Mouse (Mus musculus) lung, embryonic 16.5 days (tissue): Measurements from ENCODE around the gene Ppp1r15b. TPM values are rescaled to one million over a fixed set of nuclear protein-coding genes. Genes with fewer than 3 reads are reported as not detected.

Experiments used
- ATAC-seq: fragments of 200-750 bp; cut with Nextera tagmentation; 2 replicates; pipeline ENCODE4 v1.8.0; 2017; ENCODE audit warnings: low read depth, mild to moderate bottlenecking, moderate library complexity
- H3K27ac ChIP-seq: fragments of 300-500 bp; sonication (generic); 2 replicates; pipeline ENCODE4 v1.5.1; 2014; ENCODE audit warnings: mild to moderate bottlenecking, control low read depth, low read length
- H3K27me3 ChIP-seq: fragments of 300-500 bp; sonication (generic); 2 replicates; pipeline ENCODE4 v1.6.1; 2014; ENCODE audit warnings: low read depth, low read length, mixed read lengths; ENCODE audit not compliant: control insufficient read depth, insufficient read depth
- H3K36me3 ChIP-seq: fragments of 300-500 bp; sonication (generic); 2 replicates; pipeline ENCODE4 v1.6.1; 2014; ENCODE audit warnings: low read length; ENCODE audit not compliant: control insufficient read depth, insufficient read depth
- H3K4me1 ChIP-seq: fragments of 300-500 bp; sonication (generic); replicated peaks from 2 replicates; pipeline ENCODE4 v1.6.1; 2014; ENCODE audit warnings: low read length, mixed read lengths; ENCODE audit not compliant: control insufficient read depth, insufficient read depth
- H3K4me2 ChIP-seq: fragments of 300-500 bp; sonication (generic); 2 replicates; pipeline ENCODE4 v1.6.1; 2014; ENCODE audit warnings: low read depth, low read length, control low read depth
- H3K4me3 ChIP-seq: fragments of 300-500 bp; sonication (generic); 2 replicates; pipeline ENCODE4 v1.5.1; 2014; ENCODE audit warnings: mild to moderate bottlenecking, low read length, control low read depth
- H3K9ac ChIP-seq: fragments of 300-500 bp; sonication (generic); 2 replicates; pipeline ENCODE4 v1.6.1; 2014; ENCODE audit warnings: low read length, control low read depth
- H3K9me3 ChIP-seq: fragments of 300-500 bp; sonication (generic); 2 replicates; pipeline ENCODE4 v1.6.1; 2016; ENCODE audit warnings: low read length; ENCODE audit not compliant: control insufficient read depth
- WGBS: fragments of 180-500 bp; shearing (Covaris S2); extraction: QIAGEN DNeasy Blood & Tissue Kit; methylation state at CpG from one replicate; pipeline ENCODE4 v1.1.7; 2014; 5-methylcytosine and 5-hydroxymethylcytosine counted together
- polyA plus RNA-seq: library from polyadenylated mRNA; unstranded; fragments of >200 nt; fragmentation: Nextera tagmentation; extraction: Ambion mirVana; gene quantifications from 2 replicates; pipeline ENCODE4 v1.2.1, GENCODE M21; 2015

The Ppp1r15b gene
- polyA plus RNA-seq, 1 experiment from 2014 or later = 42.5 TPM

GRCm38 (mm10) chr1:133131561-133131905 is 590 bp downstream of the Ppp1r15b start:
- Histone ChIP-seq H3K4me3 (peak overlapping the region; percentile 76), H3K9me3 (no peaks in the 10 kb centered on the region), H3K27ac (peak overlapping the region; percentile 98), H3K36me3 (peaks cover 9% of the 10 kb centered on the region), H3K27me3 (no peaks in the 10 kb centered on the region), H3K9ac (peak overlapping the region; percentile 98), H3K4me2 (peak overlapping the region; percentile 94), H3K4me1 (peaks cover 26% of the 10 kb centered on the region)
- ATAC-seq = no peak
- under 1% methylated on average over 34 of the region's 35 CpGs for WGBS

DNA sequence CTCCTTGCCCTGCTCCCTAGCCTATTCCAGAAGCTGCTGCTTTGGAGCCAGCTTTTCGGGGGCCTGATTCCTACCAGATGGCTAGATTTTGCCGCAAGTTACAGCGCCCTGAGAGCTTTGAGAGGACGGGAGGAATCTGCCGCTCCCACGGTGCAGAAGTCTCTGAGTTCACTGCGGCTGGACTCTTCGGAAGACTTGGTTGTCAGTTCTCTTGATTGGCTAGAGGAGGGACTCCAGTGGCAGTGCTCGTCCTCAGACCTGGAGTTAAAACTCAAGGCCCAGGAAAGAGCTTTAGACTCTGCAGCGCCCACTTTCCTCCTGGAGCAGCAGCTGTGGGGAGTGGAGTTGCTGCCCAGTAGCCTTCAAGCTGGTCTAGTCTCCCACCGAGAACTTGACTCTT is 993 bp downstream of the Ppp1r15b start:
- Histone ChIP-seq H3K27ac (peak overlapping the region; percentile 98), H3K36me3 (peaks cover 9% of the 10 kb centered on the region), H3K4me2 (peak overlapping the region; percentile 94), H3K4me3 (peak overlapping the region; percentile 76), H3K4me1 (peaks cover 26% of the 10 kb centered on the region), H3K9me3 (no peaks in the 10 kb centered on the region), H3K9ac (peak overlapping the region; percentile 98), H3K27me3 (no peaks in the 10 kb centered on the region)
- WGBS = 0% methylated on average over 11 of the region's 11 CpGs
- no peak for ATAC-seq

DNA sequence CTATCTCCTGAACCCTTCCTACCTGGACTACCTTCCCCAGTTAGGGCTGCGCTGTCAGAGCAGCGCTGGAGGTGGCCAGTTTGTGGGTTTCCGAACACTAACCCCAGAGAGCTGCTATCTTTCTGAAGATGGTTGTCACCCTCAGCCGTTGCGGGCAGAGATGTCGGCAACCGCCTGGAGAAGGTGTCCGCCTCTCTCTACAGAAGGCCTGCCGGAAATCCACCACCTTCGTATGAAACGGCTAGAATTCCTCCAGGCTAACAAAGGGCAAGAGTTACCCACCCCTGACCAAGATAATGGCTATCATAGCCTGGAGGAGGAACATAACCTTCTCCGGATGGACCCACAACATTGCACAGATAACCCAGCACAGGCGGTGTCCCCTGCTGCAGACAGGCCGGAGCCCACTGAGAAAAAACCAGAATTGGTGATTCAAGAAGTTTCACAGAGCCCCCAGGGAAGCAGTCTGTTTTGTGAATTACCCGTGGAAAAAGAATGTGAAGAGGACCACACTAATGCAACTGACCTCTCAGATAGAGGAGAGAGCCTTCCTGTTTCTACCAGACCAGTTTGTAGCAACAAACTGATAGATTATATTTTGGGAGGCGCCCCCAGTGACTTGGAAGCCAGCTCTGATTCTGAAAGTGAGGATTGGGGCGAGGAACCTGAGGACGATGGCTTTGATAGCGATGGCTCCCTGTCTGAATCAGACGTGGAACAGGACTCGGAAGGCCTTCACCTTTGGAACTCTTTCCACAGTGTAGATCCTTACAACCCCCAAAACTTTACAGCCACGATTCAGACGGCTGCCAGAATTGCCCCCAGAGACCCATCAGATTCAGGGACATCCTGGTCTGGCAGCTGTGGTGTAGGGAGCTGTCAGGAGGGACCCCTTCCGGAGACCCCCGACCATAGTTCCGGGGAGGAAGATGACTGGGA is 1.7 kb downstream of the Ppp1r15b start:
- Histone ChIP-seq H3K4me2 (peak overlapping the region; percentile 94), H3K36me3 (peaks cover 17% of the 10 kb centered on the region), H3K27me3 (no peaks in the 10 kb centered on the region), H3K4me3 (peak overlapping the region; percentile 76), H3K4me1 (peaks cover 26% of the 10 kb centered on the region), H3K9ac (peak overlapping the region; percentile 98), H3K9me3 (no peaks in the 10 kb centered on the region), H3K27ac (peak overlapping the region; percentile 98)
- no peak for ATAC-seq
- 4% methylated on average over 26 of the region's 26 CpGs for WGBS

DNA sequence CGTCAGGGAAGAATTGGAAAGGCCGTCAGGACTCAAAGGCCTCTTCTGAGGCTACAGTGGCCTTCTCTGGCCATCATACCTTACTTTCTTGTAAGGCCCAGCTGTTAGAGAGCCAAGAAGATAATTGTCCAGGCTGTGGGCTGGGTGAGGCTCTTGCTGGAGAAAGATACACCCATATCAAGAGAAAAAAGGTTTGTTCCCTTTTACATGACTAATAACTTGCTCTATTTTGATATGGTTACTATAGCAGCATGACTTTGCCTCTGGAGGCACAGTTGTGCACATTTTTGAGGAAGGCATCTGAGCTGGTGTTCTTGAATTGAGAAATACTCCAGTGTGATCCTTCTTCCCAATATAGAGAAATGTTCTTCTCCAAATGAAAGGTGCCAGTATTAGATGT is 2.5 kb downstream of the Ppp1r15b start:
- peaks cover 21% of the 10 kb centered on the region for H3K36me3 ChIP-seq
- H3K27ac ChIP-seq = no peak overlapping the region
- 11% methylated on average over 2 of the region's 2 CpGs for WGBS
- H3K4me2 ChIP-seq = peak overlapping the region; percentile 94
- peak overlapping the region; percentile 76 for H3K4me3 ChIP-seq
- H3K27me3 ChIP-seq = no peaks in the 10 kb centered on the region
- peaks cover 26% of the 10 kb centered on the region for H3K4me1 ChIP-seq
- peak overlapping the region; percentile 98 for H3K9ac ChIP-seq
- ATAC-seq = no peak
- H3K9me3 ChIP-seq = no peaks in the 10 kb centered on the region

DNA sequence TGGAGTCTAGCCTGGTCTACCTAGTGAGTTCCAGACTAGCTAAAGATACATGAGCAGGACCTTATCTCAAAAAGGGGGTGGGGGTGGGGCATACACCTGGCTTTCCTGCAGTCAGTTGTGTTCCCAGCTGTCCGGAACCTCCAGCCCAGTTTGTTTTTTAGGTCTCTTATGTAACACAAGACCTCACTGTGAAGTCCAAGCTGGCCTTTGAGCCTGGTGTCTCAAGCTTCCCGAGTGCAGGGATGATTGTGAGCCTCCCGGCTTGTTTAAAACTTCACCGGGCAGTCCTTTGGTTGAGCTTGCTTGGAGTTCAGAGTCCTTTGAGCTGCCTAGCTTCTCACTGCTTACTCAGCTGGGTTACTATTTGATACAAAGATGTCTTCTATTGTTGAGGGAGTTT is 3.1 kb downstream of the Ppp1r15b start:
- H3K9me3 ChIP-seq = no peaks in the 10 kb centered on the region
- H3K4me3 ChIP-seq = peak overlapping the region; percentile 76
- H3K36me3 ChIP-seq = peaks cover 27% of the 10 kb centered on the region
- peak overlapping the region; percentile 94 for H3K4me2 ChIP-seq
- H3K4me1 ChIP-seq = peaks cover 26% of the 10 kb centered on the region
- WGBS = 2% methylated on average over 4 of the region's 4 CpGs
- H3K9ac ChIP-seq = peak overlapping the region; percentile 98
- no peaks in the 10 kb centered on the region for H3K27me3 ChIP-seq
- H3K27ac ChIP-seq = peak overlapping the region; percentile 31
- ATAC-seq = no peak

DNA sequence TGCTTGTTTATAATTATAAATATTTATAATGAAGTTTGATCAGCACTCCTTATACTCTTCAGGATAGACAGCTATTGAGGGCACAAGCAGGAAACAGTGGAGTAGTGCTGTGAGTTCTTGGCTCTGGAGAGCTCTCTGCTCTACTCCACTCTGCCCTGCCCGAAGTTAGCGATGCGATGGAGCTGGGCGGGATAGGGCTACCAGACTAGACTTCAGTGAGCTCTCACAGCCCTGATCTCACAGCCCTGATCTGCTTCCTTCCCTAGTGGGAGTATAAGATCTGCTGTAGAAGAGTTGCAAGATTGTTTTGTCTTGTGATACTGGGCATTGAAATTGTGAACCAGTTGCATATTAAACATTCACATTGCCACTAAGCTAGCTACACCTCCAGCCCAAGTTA is 3.9 kb downstream of the Ppp1r15b start:
- Histone ChIP-seq H3K9ac (peak overlapping the region; percentile 98), H3K4me1 (peaks cover 26% of the 10 kb centered on the region), H3K4me3 (peak overlapping the region; percentile 76), H3K4me2 (peak overlapping the region; percentile 94), H3K36me3 (peaks cover 32% of the 10 kb centered on the region), H3K27ac (no peak overlapping the region), H3K9me3 (no peaks in the 10 kb centered on the region), H3K27me3 (no peaks in the 10 kb centered on the region)
- WGBS = 12% methylated on average over 4 of the region's 4 CpGs
- ATAC-seq = no peak

DNA sequence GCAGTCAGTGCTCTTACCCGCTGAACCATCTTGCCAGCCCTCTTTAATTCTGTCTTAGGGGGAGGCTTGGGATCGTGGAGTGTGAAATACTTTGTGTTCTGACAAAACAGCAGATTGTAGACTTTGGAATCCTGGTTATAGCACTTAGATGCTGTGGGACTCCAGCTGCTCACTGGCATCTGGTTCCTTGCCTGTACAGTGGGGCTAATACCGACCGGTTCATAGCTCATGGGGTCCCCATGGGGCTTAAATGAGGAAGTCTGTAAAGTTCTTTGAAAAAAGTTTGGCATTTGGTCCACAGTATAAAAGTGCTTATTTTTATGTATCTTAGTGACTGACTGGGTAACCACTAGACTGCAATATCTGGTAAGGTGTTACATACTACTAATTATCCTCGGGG is 4.9 kb downstream of the Ppp1r15b start:
- Histone ChIP-seq H3K4me2 (peak overlapping the region; percentile 94), H3K27ac (no peak overlapping the region), H3K4me1 (peaks cover 21% of the 10 kb centered on the region), H3K36me3 (peaks cover 40% of the 10 kb centered on the region), H3K9ac (peak overlapping the region; percentile 30; the same call in 1 of the 2 replicates), H3K4me3 (peak overlapping the region; percentile 76), H3K9me3 (no peaks in the 10 kb centered on the region), H3K27me3 (no peaks in the 10 kb centered on the region)
- WGBS = 60% methylated on average over 5 of the region's 5 CpGs
- ATAC-seq = no peak

- peaks cover 19% of the 10 kb centered on the region for H3K4me1 ChIP-seq
- no peak for ATAC-seq
- H3K27me3 ChIP-seq = no peaks in the 10 kb centered on the region
- WGBS = 96% methylated on average over 1 of the region's 1 CpGs
- no peak overlapping the region for H3K4me3 ChIP-seq
- peaks cover 48% of the 10 kb centered on the region for H3K36me3 ChIP-seq
- H3K9me3 ChIP-seq = no peaks in the 10 kb centered on the region
- no peak overlapping the region for H3K27ac ChIP-seq
- H3K9ac ChIP-seq = no peak overlapping the region
- H3K4me2 ChIP-seq = no peak overlapping the region
These were observed 7.5 kb downstream of the Ppp1r15b start for GRCm38 (mm10) chr1:133138401-133138800.

DNA sequence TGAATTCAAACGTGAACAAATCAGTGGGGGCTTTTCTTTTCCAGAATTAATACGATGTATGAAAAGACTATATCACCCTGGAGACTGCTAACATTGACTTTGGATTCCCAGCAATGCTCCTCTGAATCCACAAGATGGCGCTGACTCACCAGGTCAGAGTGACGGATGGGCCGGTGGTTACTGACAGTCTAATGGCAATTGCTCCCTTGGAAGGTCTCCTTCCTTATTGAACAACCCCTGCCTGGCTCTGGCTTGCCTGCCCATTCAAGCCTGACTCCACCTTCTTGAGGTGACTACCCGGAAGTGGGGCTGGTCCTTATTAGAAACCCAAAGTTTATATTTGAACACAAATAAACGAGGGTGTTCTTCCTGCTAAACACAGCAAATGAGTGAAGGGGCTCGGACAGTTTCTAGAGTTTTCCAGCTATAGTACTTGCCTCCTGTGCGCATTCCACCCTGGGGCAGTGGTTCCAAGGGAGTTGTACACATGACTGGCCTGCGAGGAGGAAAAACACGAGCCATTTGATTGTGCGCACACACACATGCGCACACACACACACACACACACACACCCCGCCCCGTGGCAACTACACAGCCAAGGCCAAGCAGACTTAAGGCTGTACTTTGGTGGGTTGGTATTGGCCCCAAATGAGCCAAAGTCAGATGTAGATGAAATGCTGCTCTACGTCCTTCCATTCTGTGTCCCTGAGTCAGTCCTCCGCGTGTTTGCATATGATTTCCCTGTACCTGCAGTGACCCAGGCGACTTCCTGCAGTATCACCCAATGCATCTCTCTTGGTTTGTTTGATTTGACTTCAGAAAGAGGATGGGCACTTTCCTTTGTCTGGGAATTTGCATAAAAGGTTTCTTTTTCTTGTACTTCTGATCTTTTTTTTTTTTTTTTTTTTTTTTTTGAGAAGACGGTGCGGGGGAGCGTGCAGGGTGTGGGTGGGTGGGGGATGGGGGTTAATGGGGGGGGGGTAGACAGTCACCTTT is 15.4 kb downstream of the Ppp1r15b start:
- 53% methylated on average over 22 of the region's 22 CpGs for WGBS
- H3K27ac ChIP-seq = no peak overlapping the region
- ATAC-seq = peak; percentile 66
- H3K9ac ChIP-seq = no peak overlapping the region
- no peaks in the 10 kb centered on the region for H3K27me3 ChIP-seq
- H3K4me3 ChIP-seq = no peak overlapping the region
- H3K36me3 ChIP-seq = peaks cover 3% of the 10 kb centered on the region; the same call in 1 of the 2 replicates
- no peaks in the 10 kb centered on the region for H3K9me3 ChIP-seq
- H3K4me2 ChIP-seq = no peak overlapping the region
- H3K4me1 ChIP-seq = no peaks in the 10 kb centered on the region
